Mouse (Mus musculus) G1E (cell line): Measurements from ENCODE around the gene Tmem50a. TPM values are rescaled to one million over a fixed set of nuclear protein-coding genes. Genes with fewer than 3 reads are reported as not detected.
A peak's percentile ranks its signal among the peaks of the same experiment; 100 is the strongest.

Experiments
- ATAC-seq: 2 replicates; pipeline ENCODE4 v1.8.0; 2016; ENCODE audit warnings: mild to moderate bottlenecking; ENCODE audit not compliant: insufficient number of reproducible peaks, poor library complexity, low FRiP score, severe bottlenecking; ENCODE audit errors: extremely low read depth
- DNase-seq: peaks from one replicate; pipeline ENCODE4 v3.0.0; 2012; ENCODE audit warnings: low spot score
- H3K27me3 ChIP-seq: 2 replicates; pipeline ENCODE4 v1.6.1; 2012; ENCODE audit warnings: mild to moderate bottlenecking, low read length, inconsistent platforms; ENCODE audit not compliant: insufficient read depth
- H3K36me3 ChIP-seq: replicated peaks from 2 replicates; pipeline ENCODE3; 2012; ENCODE audit warnings: mild to moderate bottlenecking, inconsistent platforms
- H3K4me1 ChIP-seq: 2 replicates; pipeline ENCODE4 v1.6.1; 2012; ENCODE audit warnings: low read depth, low read length, inconsistent platforms, mixed read lengths; ENCODE audit not compliant: insufficient read depth
- H3K4me3 ChIP-seq: 2 replicates; pipeline ENCODE4 v1.5.1; 2012; ENCODE audit warnings: low read depth, mild to moderate bottlenecking, inconsistent platforms, low read length, moderate library complexity, mixed read lengths
- H3K9me3 ChIP-seq: replicated peaks from 2 replicates; pipeline ENCODE4 v1.6.1; 2012; ENCODE audit warnings: inconsistent platforms
- CTCF ChIP-seq: IDR thresholded peaks from 2 replicates; pipeline ENCODE4 v1.5.1; 2012; ENCODE audit warnings: low read depth, low read length, inconsistent platforms, mixed read lengths
- GATA1 ChIP-seq: IDR thresholded peaks from 2 replicates; pipeline ENCODE4 v1.6.1; 2012; ENCODE audit warnings: borderline replicate concordance, low read length, inconsistent platforms, mixed read lengths
- GATA2 ChIP-seq: IDR thresholded peaks from 2 replicates; pipeline ENCODE4 v1.6.1; 2012; ENCODE audit warnings: low read depth, low read length, inconsistent platforms, borderline replicate concordance
- POLR2AphosphoS5 ChIP-seq: IDR thresholded peaks from 2 replicates; pipeline ENCODE4 v1.6.1; 2012; ENCODE audit warnings: low read depth, low read length, inconsistent platforms; ENCODE audit not compliant: insufficient replicate concordance
- TAL1 ChIP-seq: conservative IDR thresholded peaks from 2 replicates; pipeline ENCODE4 v1.6.1; 2012; ENCODE audit warnings: low read depth, low read length, inconsistent platforms, mixed read lengths
- polyA plus RNA-seq: library from polyadenylated mRNA; stranded (reverse); fragments of >175 nt; gene quantifications from 2 replicates; pipeline ENCODE4 v1.2.3, GENCODE M21; 2012
- total RNA-seq, 2 experiments: library from RNA; stranded (forward) in 1 of 2; stranded (reverse) in 1 of 2; fragments of 200-1000 nt in 1 of 2; fragments of >200 nt in 1 of 2; fragmentation: Nextera tagmentation in 1 of 2; gene quantifications; 2 replicates each; pipeline ENCODE4 v1.2.3; 2014 to 2017

Gene Tmem50a
- total and polyA plus RNA-seq, 3 experiments, result 10.3 to 218 (median 174) TPM

DNA sequence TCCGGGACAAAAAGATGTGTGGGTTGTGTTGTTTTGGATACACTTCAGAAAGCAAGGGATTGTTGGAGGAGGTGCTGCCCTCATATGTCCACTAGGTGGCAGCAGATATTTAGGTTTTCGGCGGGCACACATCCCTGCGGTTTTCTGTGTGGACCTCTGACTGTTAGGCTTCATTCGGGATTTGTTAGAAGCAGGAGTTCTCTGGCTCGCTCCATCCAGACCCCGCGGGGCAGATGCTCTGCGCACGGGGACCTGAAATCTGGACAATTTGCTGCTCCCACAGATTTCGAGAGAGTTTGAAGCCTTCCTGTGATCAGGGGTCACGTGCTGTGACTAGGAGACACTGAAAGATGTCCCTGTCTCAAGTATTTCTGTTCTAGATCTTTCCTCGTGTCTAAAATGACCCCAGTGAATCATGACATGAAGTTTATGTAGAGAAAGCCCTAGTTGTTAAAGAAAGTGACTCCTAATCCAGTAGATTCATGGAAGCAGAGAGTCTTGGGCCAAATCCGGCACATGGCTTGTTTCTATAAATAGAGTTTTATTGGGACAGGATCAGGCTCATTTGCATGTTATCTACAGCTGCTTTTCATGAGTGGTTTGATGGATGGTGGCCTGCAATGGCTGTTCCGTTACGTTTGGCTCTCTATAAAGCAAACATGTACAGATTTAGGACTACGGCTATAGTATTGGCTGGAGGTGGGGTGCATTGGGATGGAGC is 31.4 kb upstream of the Tmem50a start:
- TF ChIP-seq GATA1 (no peak), GATA2 (no peak), POLR2AphosphoS5 (no peak), TAL1 (no peak), CTCF (peak; percentile 80)
- DNase-seq, result no peak
- H3K9me3 ChIP-seq, result no peaks in the 10 kb centered on the region
- peak overlapping the region; percentile 60; the same call in 1 of the 2 replicates for H3K4me3 ChIP-seq
- peaks cover 37% of the 10 kb centered on the region for H3K27me3 ChIP-seq
- peak; percentile 15; the same call in 1 of the 2 replicates for ATAC-seq
- peaks cover 27% of the 10 kb centered on the region for H3K4me1 ChIP-seq
- no peaks in the 10 kb centered on the region for H3K36me3 ChIP-seq

DNA sequence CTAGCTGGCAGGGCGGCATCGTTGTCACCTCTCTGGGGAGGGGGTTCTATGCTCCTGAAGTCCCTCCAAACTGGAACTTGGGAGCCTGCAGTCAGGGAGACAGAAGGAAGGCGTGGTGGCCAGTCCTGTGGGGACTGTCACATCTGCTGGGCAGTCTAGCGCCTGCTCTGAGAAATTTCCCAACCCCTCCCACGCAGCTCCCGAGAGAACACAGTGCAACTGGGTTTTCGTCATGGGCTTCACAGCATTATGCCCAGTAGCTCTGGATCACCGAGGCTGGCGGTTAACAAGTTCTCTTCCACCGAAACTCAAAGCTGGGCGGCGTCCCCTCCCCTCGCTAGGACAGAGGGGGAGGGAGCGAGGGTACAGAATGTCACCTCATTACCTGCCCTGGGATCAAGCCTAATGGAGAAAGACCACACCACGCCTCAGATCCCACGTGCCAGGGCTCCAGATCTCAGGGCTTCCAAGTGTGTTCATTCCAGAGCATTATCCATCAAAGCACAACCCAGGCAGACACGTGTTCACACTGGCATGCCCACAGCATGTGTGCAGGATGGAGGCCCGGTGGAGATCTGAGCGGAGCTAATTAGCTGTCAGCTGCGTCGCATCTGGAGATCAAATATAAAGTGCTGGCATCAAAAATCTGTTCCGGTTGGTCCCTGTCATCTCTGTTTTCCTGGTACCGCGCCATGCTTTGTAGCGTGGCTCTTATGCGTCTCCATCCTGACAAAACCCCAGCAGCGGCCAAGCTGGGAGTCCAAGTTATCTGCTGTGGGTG is 29.1 kb upstream of the Tmem50a start:
- no peak for ATAC-seq
- H3K27me3 ChIP-seq, result peaks cover 44% of the 10 kb centered on the region
- DNase-seq, result no peak
- H3K4me1 ChIP-seq, result peaks cover 30% of the 10 kb centered on the region
- H3K36me3 ChIP-seq, result no peaks in the 10 kb centered on the region
- H3K9me3 ChIP-seq, result no peaks in the 10 kb centered on the region
- no peak overlapping the region for H3K4me3 ChIP-seq
- TF ChIP-seq TAL1 (no peak), GATA2 (no peak), CTCF (no peak), GATA1 (no peak), POLR2AphosphoS5 (no peak)

DNA sequence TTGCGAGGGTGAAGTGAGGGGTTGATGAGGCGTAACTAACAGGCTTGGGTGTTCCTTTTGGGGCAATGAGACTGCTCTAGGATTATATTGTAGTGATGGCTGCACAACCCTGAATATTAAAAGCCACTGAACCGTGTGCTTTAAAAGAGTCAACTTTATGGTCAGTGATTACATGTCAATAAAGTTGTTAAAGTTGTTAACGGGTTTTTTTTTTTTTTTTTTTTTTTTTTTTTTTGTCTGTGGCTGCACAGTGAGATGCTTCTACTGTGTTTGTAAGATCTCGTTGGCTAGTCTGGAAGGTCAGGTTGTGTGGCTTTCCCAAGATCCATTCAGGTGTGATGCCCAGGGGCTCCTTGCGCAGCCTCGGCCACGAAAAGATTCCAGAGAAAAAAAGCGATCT is 25.1 kb upstream of the Tmem50a start:
- ATAC-seq, result no peak
- peaks cover 19% of the 10 kb centered on the region for H3K4me1 ChIP-seq
- DNase-seq, result no peak
- H3K36me3 ChIP-seq, result peaks cover 34% of the 10 kb centered on the region
- no peak for TF ChIP-seq GATA2
- TF ChIP-seq TAL1, result no peak
- TF ChIP-seq POLR2AphosphoS5, result no peak
- no peak for TF ChIP-seq GATA1
- TF ChIP-seq CTCF, result no peak
- H3K9me3 ChIP-seq, result no peaks in the 10 kb centered on the region
- no peak overlapping the region for H3K4me3 ChIP-seq
- peaks cover 42% of the 10 kb centered on the region for H3K27me3 ChIP-seq

DNA sequence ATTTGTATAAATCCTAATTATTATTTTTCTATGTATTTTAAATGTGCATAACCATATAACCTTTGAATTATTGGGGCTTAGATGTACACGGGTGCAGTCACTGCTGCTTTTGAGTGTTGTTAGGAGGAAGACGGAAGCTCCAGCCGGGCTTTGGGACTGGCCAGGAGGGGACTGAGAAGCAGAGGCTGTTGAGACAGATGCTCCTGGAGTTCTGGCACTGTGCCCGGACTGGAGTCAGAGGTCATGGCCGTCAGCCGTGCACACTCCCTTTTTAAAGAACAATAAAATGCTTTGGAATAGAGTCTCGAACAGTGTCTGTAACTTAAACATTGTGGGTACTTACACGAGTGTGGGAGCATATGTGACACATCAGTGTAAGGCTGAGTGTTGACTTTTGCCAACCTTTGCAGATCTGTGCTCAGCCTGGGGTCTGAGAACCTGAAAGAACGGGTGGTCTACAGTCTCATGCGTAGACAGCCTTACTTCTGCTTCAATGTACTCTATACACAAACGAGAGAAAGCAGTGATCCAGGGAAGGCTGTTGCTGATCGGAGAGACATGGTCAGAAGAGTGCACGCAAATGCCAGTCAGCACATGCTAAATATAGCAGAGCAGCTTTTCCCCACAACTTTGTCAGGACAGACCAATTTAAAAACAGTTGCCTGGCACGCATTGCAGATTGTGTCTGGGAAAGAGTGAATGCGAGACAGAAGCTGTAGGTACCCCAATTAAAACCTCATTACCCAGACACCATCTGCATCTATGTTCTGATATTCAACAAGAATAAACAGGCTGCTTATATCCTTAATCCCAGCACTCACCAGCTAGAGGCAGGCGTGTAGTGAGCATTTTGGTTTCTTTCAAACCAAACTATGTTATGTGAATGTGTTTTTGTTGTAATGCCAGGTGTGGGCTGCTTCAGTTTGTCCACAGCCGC is 22.7 kb upstream of the Tmem50a start:
- TF ChIP-seq TAL1 (no peak), CTCF (no peak), POLR2AphosphoS5 (no peak; the same call in 1 of the 2 replicates), GATA1 (no peak), GATA2 (no peak)
- peaks cover 18% of the 10 kb centered on the region for H3K27me3 ChIP-seq
- peaks cover 21% of the 10 kb centered on the region; the same call in 1 of the 2 replicates for H3K4me1 ChIP-seq
- H3K9me3 ChIP-seq, result no peaks in the 10 kb centered on the region
- no peak for ATAC-seq
- H3K36me3 ChIP-seq, result peaks cover 58% of the 10 kb centered on the region
- H3K4me3 ChIP-seq, result no peak overlapping the region
- DNase-seq, result no peak

DNA sequence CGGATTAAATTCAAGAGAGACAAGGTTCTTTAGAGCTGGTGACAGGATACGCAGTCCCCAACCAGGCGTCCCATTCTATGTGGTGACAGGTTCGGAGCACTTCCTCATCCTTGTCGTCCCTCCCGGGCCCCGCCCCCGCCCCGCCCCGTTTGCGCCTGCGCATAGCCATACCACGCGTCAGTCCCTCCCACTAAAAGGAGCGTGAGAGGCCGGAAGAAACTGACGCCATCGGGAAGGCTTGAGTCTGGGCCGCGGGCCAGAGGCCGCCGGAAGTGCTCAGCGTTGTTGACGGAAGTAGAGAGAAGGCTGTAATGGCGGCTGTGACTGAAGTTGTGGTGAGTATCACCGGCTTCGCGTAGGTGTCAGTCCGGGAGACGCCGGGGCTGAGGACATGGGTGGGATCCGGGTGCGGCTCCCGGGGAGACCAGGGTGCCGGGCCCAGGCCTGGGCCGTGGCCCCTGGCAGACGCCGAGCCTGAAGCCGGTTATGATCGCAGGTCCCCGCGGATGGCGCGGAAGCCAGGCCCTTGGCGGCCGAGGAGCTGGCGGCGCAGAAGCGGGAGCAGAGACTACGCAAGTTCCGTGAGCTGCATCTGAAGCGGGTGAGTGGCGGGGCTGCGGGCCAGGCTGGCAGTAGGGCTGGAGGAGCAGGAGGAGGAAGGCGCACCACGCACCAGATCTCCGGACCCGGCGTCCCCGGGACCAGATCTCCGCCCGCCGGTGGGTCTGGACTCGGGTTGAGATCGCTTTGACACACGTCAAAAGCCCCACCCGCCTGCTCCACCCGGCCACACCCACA is 16.1 kb upstream of the Tmem50a start, which contains the start of gene Syf2:
Syf2 (plus strand) TSS at position 215 of the 798 bp plus-strand sequence.
- ATAC-seq (peak; percentile 84), DNase-seq (peak; percentile 87)
- peaks cover 77% of the 10 kb centered on the region for H3K36me3 ChIP-seq
- H3K4me1 ChIP-seq, result peaks cover 54% of the 10 kb centered on the region
- H3K9me3 ChIP-seq, result no peaks in the 10 kb centered on the region
- no peaks in the 10 kb centered on the region for H3K27me3 ChIP-seq
- TF ChIP-seq POLR2AphosphoS5, result no peak; the same call in 1 of the 2 replicates
- H3K4me3 ChIP-seq, result peak within 1 kb of the TSS; percentile 99
